Mouse (Mus musculus) kidney, embryonic 15.5 days (tissue): ENCODE data around the gene Lrtm1. TPM values are rescaled to one million over a fixed set of nuclear protein-coding genes. Genes with fewer than 3 reads are reported as not detected.

ENCODE experiments used
- ATAC-seq: fragments of 200-750 bp; cut with Nextera tagmentation; replicated peaks from 2 replicates; pipeline ENCODE4 v1.8.0; 2017; ENCODE audit warnings: moderate TSS enrichment; ENCODE audit not compliant: low FRiP score
- H3K27ac ChIP-seq: fragments of 300-500 bp; sonication (generic); 2 replicates; pipeline ENCODE4 v1.5.1; 2015; ENCODE audit warnings: mild to moderate bottlenecking, inconsistent platforms
- H3K27me3 ChIP-seq: fragments of 300-500 bp; sonication (generic); 2 replicates; pipeline ENCODE4 v1.6.1; 2015; ENCODE audit warnings: inconsistent platforms
- H3K36me3 ChIP-seq: fragments of 300-500 bp; sonication (generic); 2 replicates; pipeline ENCODE4 v1.6.1; 2015; ENCODE audit warnings: inconsistent platforms
- H3K4me1 ChIP-seq: fragments of 300-500 bp; sonication (generic); 2 replicates; pipeline ENCODE4 v1.6.1; 2015; ENCODE audit warnings: inconsistent platforms
- H3K4me2 ChIP-seq: fragments of 300-500 bp; sonication (generic); 2 replicates; pipeline ENCODE4 v1.6.1; 2015; ENCODE audit warnings: moderate library complexity, mild to moderate bottlenecking, inconsistent platforms
- H3K4me3 ChIP-seq: fragments of 300-500 bp; sonication (generic); replicated peaks from 2 replicates; pipeline ENCODE4 v1.5.1; 2015; ENCODE audit warnings: mild to moderate bottlenecking, inconsistent platforms
- H3K9ac ChIP-seq: fragments of 300-500 bp; sonication (generic); 2 replicates; pipeline ENCODE4 v1.6.1; 2015; ENCODE audit warnings: mild to moderate bottlenecking, inconsistent platforms
- H3K9me3 ChIP-seq: fragments of 300-500 bp; sonication (generic); replicated peaks from 2 replicates; pipeline ENCODE4 v1.6.1; 2016; ENCODE audit warnings: inconsistent platforms
- WGBS: fragments of 180-500 bp; shearing (Covaris S2); methylation state at CpG from one replicate; pipeline ENCODE4 v1.1.7; 2015; ENCODE audit warnings: mixed read lengths; 5-methylcytosine and 5-hydroxymethylcytosine counted together
- polyA plus RNA-seq: library from polyadenylated mRNA; unstranded; fragments of >200 nt; fragmentation: Nextera tagmentation; extraction: Ambion mirVana; gene quantifications from 2 replicates; pipeline ENCODE4 v1.2.1, GENCODE M21; 2015

Gene Lrtm1
- polyA plus RNA-seq, 1 experiment from 2014 or later, result 0.10 TPM

GRCm38 (mm10) chr14:29015896-29016295 is 2.1 kb upstream of the Lrtm1 start:
- Histone ChIP-seq H3K4me3 (no peak overlapping the region), H3K9ac (no peak overlapping the region), H3K27me3 (no peaks in the 10 kb centered on the region), H3K36me3 (no peaks in the 10 kb centered on the region), H3K27ac (no peak overlapping the region), H3K9me3 (no peaks in the 10 kb centered on the region), H3K4me2 (no peak overlapping the region), H3K4me1 (peaks cover 17% of the 10 kb centered on the region)
- 36% methylated on average over 5 of the region's 5 CpGs for WGBS
- no peak for ATAC-seq

DNA sequence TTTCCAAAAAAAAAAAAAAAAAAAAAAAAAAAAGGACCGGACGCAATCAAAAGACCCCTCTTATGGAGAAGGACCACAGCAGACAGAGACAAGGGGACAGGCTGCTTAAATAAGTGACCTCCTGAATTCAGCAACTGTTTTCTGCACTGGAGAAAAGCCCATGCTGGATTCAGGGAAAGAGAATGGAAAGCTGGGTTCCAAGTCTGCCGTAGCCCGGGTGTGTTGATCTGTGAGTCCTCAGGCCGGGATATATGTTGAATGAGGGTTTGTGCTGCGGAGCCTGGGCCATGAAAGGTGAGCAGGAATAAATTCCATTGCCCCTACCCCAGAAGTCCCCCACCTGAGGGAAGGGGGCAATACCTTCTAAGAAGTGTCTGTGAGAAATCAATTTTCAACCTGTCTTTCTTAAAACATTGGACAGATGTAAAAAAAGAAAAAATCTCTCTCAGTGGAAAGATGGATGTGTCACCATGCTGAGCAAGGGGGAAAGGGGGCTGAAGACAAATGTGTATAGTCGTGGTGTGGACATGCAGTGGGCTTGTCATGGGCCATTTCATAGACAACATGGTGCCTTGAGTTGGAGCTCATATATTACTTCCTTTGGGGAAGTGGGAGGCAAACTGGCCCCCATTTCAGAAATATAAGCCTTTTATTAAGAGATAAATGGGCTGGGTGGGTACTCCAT is 450 bp downstream of the Lrtm1 start:
- no peaks in the 10 kb centered on the region for H3K36me3 ChIP-seq
- H3K9me3 ChIP-seq, result no peaks in the 10 kb centered on the region
- peaks cover 17% of the 10 kb centered on the region for H3K4me1 ChIP-seq
- H3K4me3 ChIP-seq, result no peak overlapping the region
- no peak overlapping the region for H3K4me2 ChIP-seq
- H3K9ac ChIP-seq, result no peak overlapping the region
- WGBS, result 49% methylated on average over 7 of the region's 7 CpGs
- ATAC-seq, result no peak
- no peak overlapping the region for H3K27ac ChIP-seq
- no peaks in the 10 kb centered on the region for H3K27me3 ChIP-seq

DNA sequence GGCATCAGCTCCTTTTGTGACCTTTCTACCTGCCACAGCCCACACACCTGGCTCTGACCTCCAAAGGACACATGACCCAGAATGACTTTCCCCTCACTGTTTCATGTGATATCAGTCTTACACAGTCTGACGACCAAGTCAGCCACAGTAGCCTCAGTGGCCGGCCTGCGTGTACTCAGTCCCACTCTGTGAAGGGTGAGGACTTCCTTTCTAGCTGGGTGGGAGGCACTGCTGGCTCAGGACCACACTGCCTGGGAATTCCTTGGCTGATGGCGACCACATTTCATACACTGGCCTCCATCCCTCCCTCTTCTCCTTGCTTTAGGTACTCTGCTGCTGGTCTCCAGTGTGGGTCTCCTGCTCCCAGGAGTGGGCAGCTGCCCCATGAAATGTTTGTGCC is 3.3 kb downstream of the Lrtm1 start:
- H3K36me3 ChIP-seq, result no peaks in the 10 kb centered on the region
- 65% methylated on average over 4 of the region's 4 CpGs for WGBS
- H3K4me3 ChIP-seq, result no peak overlapping the region
- H3K27me3 ChIP-seq, result no peaks in the 10 kb centered on the region
- no peak for ATAC-seq
- peaks cover 10% of the 10 kb centered on the region for H3K4me1 ChIP-seq
- H3K9ac ChIP-seq, result no peak overlapping the region
- no peak overlapping the region for H3K4me2 ChIP-seq
- H3K27ac ChIP-seq, result no peak overlapping the region
- H3K9me3 ChIP-seq, result no peaks in the 10 kb centered on the region

- ATAC-seq, result no peak
- 94% methylated on average over 4 of the region's 4 CpGs for WGBS
- Histone ChIP-seq H3K27me3 (no peaks in the 10 kb centered on the region), H3K27ac (no peak overlapping the region), H3K9me3 (no peaks in the 10 kb centered on the region), H3K4me3 (no peak overlapping the region), H3K4me2 (no peak overlapping the region), H3K4me1 (peaks cover 2% of the 10 kb centered on the region; the same call in 1 of the 2 replicates), H3K36me3 (no peaks in the 10 kb centered on the region), H3K9ac (no peak overlapping the region)
Observed at GRCm38 (mm10) chr14:29023246-29023645, 5.2 kb downstream of the Lrtm1 start.

DNA sequence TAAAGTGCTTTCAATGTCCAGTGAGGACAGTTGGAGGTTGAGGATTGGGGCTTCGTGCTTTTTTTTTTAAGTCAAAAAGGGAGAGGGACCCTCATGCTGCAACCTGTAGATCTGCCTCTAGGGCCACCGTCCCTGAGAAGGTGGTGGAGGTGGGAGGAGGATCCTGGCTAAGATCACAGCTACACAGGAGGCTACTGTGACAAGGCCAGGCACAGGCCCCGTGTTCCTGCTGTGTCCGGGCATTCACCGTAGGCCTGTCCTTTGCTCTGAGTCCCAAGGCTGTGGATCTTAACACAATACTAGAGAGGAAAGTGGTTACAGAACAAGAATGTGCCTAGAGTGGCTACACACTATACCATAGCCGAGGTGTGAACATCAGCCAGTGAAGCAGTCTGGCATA is 7.3 kb downstream of the Lrtm1 start:
- WGBS, result 87% methylated on average over 6 of the region's 6 CpGs
- H3K36me3 ChIP-seq, result no peaks in the 10 kb centered on the region
- no peak overlapping the region for H3K9ac ChIP-seq
- H3K27me3 ChIP-seq, result no peaks in the 10 kb centered on the region
- no peaks in the 10 kb centered on the region for H3K4me1 ChIP-seq
- no peak overlapping the region for H3K27ac ChIP-seq
- no peak for ATAC-seq
- no peak overlapping the region for H3K4me3 ChIP-seq
- no peaks in the 10 kb centered on the region for H3K9me3 ChIP-seq
- no peak overlapping the region for H3K4me2 ChIP-seq

DNA sequence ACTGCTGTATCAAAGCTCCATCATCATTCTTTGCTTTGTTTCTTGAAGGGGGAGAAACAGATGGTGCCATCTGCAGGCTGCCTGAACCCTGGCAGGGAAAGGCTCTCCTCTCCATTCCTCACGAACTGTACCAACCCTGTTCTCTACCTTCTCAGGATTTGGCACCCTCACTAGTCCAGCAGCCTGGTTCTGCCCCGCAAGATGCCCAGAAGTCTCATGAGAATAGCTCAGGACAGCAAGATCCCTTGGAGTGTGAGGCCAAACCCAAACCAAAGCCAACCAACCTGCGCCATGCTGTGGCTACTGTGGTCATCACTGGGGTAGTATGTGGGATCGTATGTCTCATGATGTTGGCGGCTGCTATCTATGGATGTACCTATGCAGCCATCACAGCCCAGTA is 9.3 kb downstream of the Lrtm1 start:
- Histone ChIP-seq H3K4me3 (no peak overlapping the region), H3K36me3 (no peaks in the 10 kb centered on the region), H3K4me2 (no peak overlapping the region), H3K4me1 (no peaks in the 10 kb centered on the region), H3K27me3 (no peaks in the 10 kb centered on the region), H3K27ac (no peak overlapping the region), H3K9ac (no peak overlapping the region), H3K9me3 (no peaks in the 10 kb centered on the region)
- no peak for ATAC-seq
- 89% methylated on average over 5 of the region's 5 CpGs for WGBS

DNA sequence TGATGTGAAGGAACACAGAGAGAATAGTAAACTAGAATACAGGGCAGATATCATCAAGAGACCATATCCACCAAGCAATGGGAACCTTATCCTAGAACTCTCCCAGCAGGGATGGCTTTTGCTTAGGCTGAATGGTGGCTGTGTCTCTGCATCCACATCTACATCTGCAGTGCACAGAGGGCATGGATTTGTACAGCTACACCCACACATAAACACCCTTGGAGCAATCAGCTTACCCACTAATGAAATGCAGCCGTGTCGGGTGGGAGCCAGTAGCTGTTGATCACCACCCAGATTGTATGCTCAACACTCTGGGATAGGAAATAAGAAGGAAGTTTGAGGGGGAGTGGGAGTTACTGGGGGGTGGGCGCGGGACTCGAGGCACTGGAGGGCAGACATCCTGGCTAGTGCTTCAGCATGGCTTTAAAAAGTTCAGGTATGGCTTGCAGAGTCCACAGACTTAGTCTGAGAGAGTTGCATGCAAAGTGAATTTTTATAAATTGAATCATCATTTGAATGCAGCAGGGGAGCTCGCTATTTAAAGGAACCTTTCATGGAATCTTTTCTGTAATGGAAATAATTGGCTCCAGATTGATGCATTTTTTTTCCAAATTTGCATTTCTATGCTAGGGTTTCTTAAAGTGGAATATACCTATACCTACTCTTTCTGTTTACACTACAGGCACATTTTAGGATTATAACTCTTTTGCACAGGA is 10.5 kb downstream of the Lrtm1 start:
- H3K4me1 ChIP-seq, result no peaks in the 10 kb centered on the region
- H3K27ac ChIP-seq, result no peak overlapping the region
- no peak overlapping the region for H3K4me3 ChIP-seq
- no peak overlapping the region for H3K4me2 ChIP-seq
- H3K9ac ChIP-seq, result no peak overlapping the region
- no peak for ATAC-seq
- no peaks in the 10 kb centered on the region for H3K9me3 ChIP-seq
- H3K36me3 ChIP-seq, result no peaks in the 10 kb centered on the region
- no peaks in the 10 kb centered on the region for H3K27me3 ChIP-seq
- WGBS, result 82% methylated on average over 6 of the region's 6 CpGs

- Histone ChIP-seq H3K4me1 (no peaks in the 10 kb centered on the region), H3K36me3 (no peaks in the 10 kb centered on the region), H3K9ac (no peak overlapping the region), H3K27me3 (no peaks in the 10 kb centered on the region), H3K9me3 (no peaks in the 10 kb centered on the region), H3K4me3 (no peak overlapping the region), H3K27ac (no peak overlapping the region), H3K4me2 (no peak overlapping the region)
- WGBS, result 85% methylated on average over 2 of the region's 2 CpGs
- ATAC-seq, result no peak
Observed at GRCm38 (mm10) chr14:29029107-29029469, 11.1 kb downstream of the Lrtm1 start.

GRCm38 (mm10) chr14:29029896-29030420 is 11.9 kb downstream of the Lrtm1 start:
- Histone ChIP-seq H3K4me3 (no peak overlapping the region), H3K4me1 (no peaks in the 10 kb centered on the region), H3K9me3 (no peaks in the 10 kb centered on the region), H3K27me3 (no peaks in the 10 kb centered on the region), H3K4me2 (no peak overlapping the region), H3K36me3 (no peaks in the 10 kb centered on the region), H3K9ac (no peak overlapping the region), H3K27ac (no peak overlapping the region)
- ATAC-seq, result no peak
- WGBS, result 75% methylated on average over 11 of the region's 11 CpGs

DNA sequence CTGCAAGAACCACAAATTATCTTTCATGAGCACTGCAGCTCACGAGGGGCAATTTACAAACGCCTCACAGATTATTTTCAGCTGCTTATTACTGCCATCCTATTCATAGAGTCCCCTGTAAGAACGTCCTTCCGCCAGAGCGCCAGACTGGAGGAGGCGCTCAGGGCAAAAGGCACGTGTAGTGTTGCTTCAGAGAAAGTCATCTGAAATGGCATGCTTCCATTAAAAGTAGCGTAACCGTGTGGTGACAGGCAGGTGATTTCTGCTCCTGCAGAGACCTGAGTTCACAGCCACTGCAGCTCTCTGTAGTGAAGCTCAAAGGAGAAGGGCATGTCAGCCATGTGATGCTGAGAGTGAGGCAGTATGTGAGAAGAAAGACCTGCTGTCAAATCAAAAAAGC is 12.5 kb downstream of the Lrtm1 start:
- Histone ChIP-seq H3K9ac (no peak overlapping the region), H3K4me2 (no peak overlapping the region), H3K4me3 (no peak overlapping the region), H3K9me3 (no peaks in the 10 kb centered on the region), H3K27ac (no peak overlapping the region), H3K4me1 (no peaks in the 10 kb centered on the region), H3K36me3 (no peaks in the 10 kb centered on the region), H3K27me3 (no peaks in the 10 kb centered on the region)
- whole genome bisulfite sequencing, result 65% methylated on average over 9 of the region's 9 CpGs
- ATAC-seq, result no peak

GRCm38 (mm10) chr14:29031858-29032395 is 13.9 kb downstream of the Lrtm1 start:
- H3K4me3 ChIP-seq, result no peak overlapping the region
- WGBS, result 85% methylated on average over 1 of the region's 1 CpGs

DNA sequence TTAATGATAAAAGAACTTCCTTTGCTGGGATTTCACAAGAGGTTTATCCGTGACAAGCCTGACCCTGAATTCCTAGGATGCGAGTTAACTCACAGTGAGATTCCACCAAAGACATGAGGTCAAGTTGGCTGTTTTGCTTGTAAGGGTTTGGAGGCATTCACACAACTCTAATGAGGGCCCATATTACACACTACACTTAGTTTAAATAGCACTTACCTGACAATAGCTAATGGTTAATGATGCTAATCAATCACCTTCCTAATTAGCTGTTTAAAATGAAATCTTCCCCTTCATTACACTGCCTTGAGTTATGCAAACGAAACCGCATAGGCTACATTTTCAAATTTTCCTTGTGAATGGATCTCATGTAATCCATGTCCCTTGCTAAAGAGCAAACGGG is 20.2 kb downstream of the Lrtm1 start:
- H3K9me3 ChIP-seq, result no peaks in the 10 kb centered on the region
- peaks cover 3% of the 10 kb centered on the region; the same call in 1 of the 2 replicates for H3K27me3 ChIP-seq
- WGBS, result 73% methylated on average over 5 of the region's 5 CpGs
- H3K4me2 ChIP-seq, result no peak overlapping the region
- no peaks in the 10 kb centered on the region for H3K36me3 ChIP-seq
- H3K27ac ChIP-seq, result no peak overlapping the region
- no peak for ATAC-seq
- H3K9ac ChIP-seq, result no peak overlapping the region
- H3K4me1 ChIP-seq, result 0 out of 2 replicates have a peak, but pooled peaks cover 3% of the 10 kb centered on the region
- no peak overlapping the region for H3K4me3 ChIP-seq

More at GRCm38 (mm10) chr14:29031858-29032395, 13.9 kb downstream of the Lrtm1 start:
- no peak for ATAC-seq
- Histone ChIP-seq H3K9me3 (no peaks in the 10 kb centered on the region), H3K36me3 (no peaks in the 10 kb centered on the region), H3K27ac (no peak overlapping the region), H3K9ac (no peak overlapping the region), H3K4me2 (no peak overlapping the region), H3K4me1 (no peaks in the 10 kb centered on the region), H3K27me3 (no peaks in the 10 kb centered on the region)
